Mouse (Mus musculus) forebrain, embryonic 10.5 days (tissue): ENCODE results near the gene Sumo1. TPM values are rescaled to one million over a fixed set of nuclear protein-coding genes. Genes with fewer than 3 reads are reported as not detected.

Experiments used
- DNase-seq: peaks from one replicate; pipeline ENCODE4 v3.0.0-alpha.2; 2017; ENCODE audit warnings: low spot score; ENCODE audit errors: extremely low spot score
- H3K27ac ChIP-seq: fragments of 300-500 bp; sonication (generic); 2 replicates; pipeline ENCODE4 v1.5.1; 2016; ENCODE audit warnings: mild to moderate bottlenecking
- H3K27me3 ChIP-seq: fragments of 300-500 bp; sonication (generic); 2 replicates; pipeline ENCODE4 v1.6.1; 2016; ENCODE audit warnings: mild to moderate bottlenecking; ENCODE audit not compliant: poor library complexity, severe bottlenecking
- H3K36me3 ChIP-seq: fragments of 300-500 bp; sonication (generic); replicated peaks from 2 replicates; pipeline ENCODE4 v1.6.1; 2016; ENCODE audit warnings: mild to moderate bottlenecking, moderate library complexity
- H3K4me1 ChIP-seq: fragments of 300-500 bp; sonication (generic); 2 replicates; pipeline ENCODE4 v1.6.1; 2016
- H3K4me3 ChIP-seq: fragments of 300-500 bp; sonication (generic); 2 replicates; pipeline ENCODE4 v1.5.1; 2016; ENCODE audit warnings: mild to moderate bottlenecking, moderate library complexity
- H3K9me3 ChIP-seq: fragments of 300-500 bp; sonication (generic); 2 replicates; pipeline ENCODE4 v1.6.1; 2016; ENCODE audit warnings: mild to moderate bottlenecking, moderate library complexity
- WGBS: fragments of 180-500 bp; shearing (Covaris S2); methylation state at CpG from one replicate; pipeline ENCODE4 v1.1.7; 2016; 5-methylcytosine and 5-hydroxymethylcytosine counted together
- polyA plus RNA-seq: library from polyadenylated mRNA; unstranded; fragments of >200 nt; fragmentation: Nextera tagmentation; extraction: Ambion mirVana; gene quantifications from 2 replicates; pipeline ENCODE4 v1.2.1, GENCODE M21; 2016

Sumo1 gene
- polyA plus RNA-seq, 1 experiment from 2014 or later = 560 TPM

- Histone ChIP-seq H3K27ac (no peak overlapping the region), H3K36me3 (no peaks in the 10 kb centered on the region), H3K9me3 (no peaks in the 10 kb centered on the region), H3K27me3 (peaks cover 54% of the 10 kb centered on the region), H3K4me1 (peaks cover 24% of the 10 kb centered on the region), H3K4me3 (no peak overlapping the region)
- 91% methylated on average over 4 of the region's 4 CpGs for WGBS
- no peak for DNase-seq
These were observed 91.9 kb downstream of the Sumo1 start for GRCm38 (mm10) chr1:59578770-59579169.

GRCm38 (mm10) chr1:59574262-59575187 lies 96.1 kb downstream of the Sumo1 start:
- Histone ChIP-seq H3K4me3 (peak overlapping the region; percentile 32), H3K27ac (peak overlapping the region; percentile 79)
- DNase-seq = no peak

GRCm38 (mm10) chr1:59573843-59574242 lies 96.8 kb downstream of the Sumo1 start:
- no peak for DNase-seq
- whole genome bisulfite sequencing = 73% methylated on average over 3 of the region's 3 CpGs
- Histone ChIP-seq H3K9me3 (no peaks in the 10 kb centered on the region), H3K4me3 (no peak overlapping the region), H3K27ac (peak overlapping the region; percentile 79), H3K4me1 (peaks cover 19% of the 10 kb centered on the region), H3K36me3 (no peaks in the 10 kb centered on the region), H3K27me3 (peaks cover 33% of the 10 kb centered on the region)

More at GRCm38 (mm10) chr1:59574262-59575187, 96.1 kb downstream of the Sumo1 start:
- peaks cover 33% of the 10 kb centered on the region for H3K27me3 ChIP-seq
- no peaks in the 10 kb centered on the region for H3K36me3 ChIP-seq
- WGBS = 48% methylated on average over 21 of the region's 21 CpGs
- no peaks in the 10 kb centered on the region for H3K9me3 ChIP-seq
- H3K4me1 ChIP-seq = peaks cover 19% of the 10 kb centered on the region

GRCm38 (mm10) chr1:59571502-59571901 lies 99.1 kb downstream of the Sumo1 start:
- DNase-seq = no peak
- Histone ChIP-seq H3K4me3 (no peak overlapping the region), H3K4me1 (peaks cover 20% of the 10 kb centered on the region), H3K27me3 (peaks cover 20% of the 10 kb centered on the region), H3K27ac (no peak overlapping the region), H3K36me3 (no peaks in the 10 kb centered on the region), H3K9me3 (no peaks in the 10 kb centered on the region)
- WGBS = 92% methylated on average over 3 of the region's 3 CpGs

GRCm38 (mm10) chr1:59570767-59571166 lies 99.9 kb downstream of the Sumo1 start:
- DNase-seq = no peak
- peaks cover 12% of the 10 kb centered on the region; the same call in 1 of the 2 replicates for H3K27me3 ChIP-seq
- WGBS = 81% methylated on average over 4 of the region's 4 CpGs
- H3K27ac ChIP-seq = no peak overlapping the region
- peaks cover 23% of the 10 kb centered on the region for H3K4me1 ChIP-seq
- H3K9me3 ChIP-seq = no peaks in the 10 kb centered on the region
- H3K4me3 ChIP-seq = no peak overlapping the region
- H3K36me3 ChIP-seq = no peaks in the 10 kb centered on the region

- Histone ChIP-seq H3K27me3 (0 out of 2 replicates have a peak, but pooled peaks cover 7% of the 10 kb centered on the region), H3K27ac (no peak overlapping the region), H3K9me3 (no peaks in the 10 kb centered on the region), H3K4me1 (peaks cover 11% of the 10 kb centered on the region), H3K36me3 (no peaks in the 10 kb centered on the region), H3K4me3 (no peak overlapping the region)
- 93% methylated on average over 5 of the region's 5 CpGs for WGBS
- DNase-seq = no peak
These were observed 101.3 kb downstream of the Sumo1 start for GRCm38 (mm10) chr1:59569301-59569700.

- H3K27me3 ChIP-seq = no peaks in the 10 kb centered on the region
- H3K9me3 ChIP-seq = peaks cover 1% of the 10 kb centered on the region; the same call in 1 of the 2 replicates
- H3K27ac ChIP-seq = no peak overlapping the region
- DNase-seq = no peak
- H3K36me3 ChIP-seq = no peaks in the 10 kb centered on the region
- H3K4me1 ChIP-seq = peaks cover 4% of the 10 kb centered on the region
- no peak overlapping the region for H3K4me3 ChIP-seq
- WGBS = 84% methylated on average over 1 of the region's 1 CpGs
These were observed 102.4 kb downstream of the Sumo1 start for GRCm38 (mm10) chr1:59568283-59568682.

- peaks cover 6% of the 10 kb centered on the region; the same call in 1 of the 2 replicates for H3K9me3 ChIP-seq
- no peak for DNase-seq
- no peaks in the 10 kb centered on the region for H3K36me3 ChIP-seq
- WGBS = 91% methylated on average over 4 of the region's 4 CpGs
- peaks cover 4% of the 10 kb centered on the region for H3K4me1 ChIP-seq
- no peaks in the 10 kb centered on the region for H3K27me3 ChIP-seq
- H3K27ac ChIP-seq = no peak overlapping the region
- no peak overlapping the region for H3K4me3 ChIP-seq
These were observed 103.1 kb downstream of the Sumo1 start for GRCm38 (mm10) chr1:59567521-59567920.

GRCm38 (mm10) chr1:59566926-59567325 lies 103.7 kb downstream of the Sumo1 start:
- H3K4me3 ChIP-seq = no peak overlapping the region
- no peak for DNase-seq
- H3K27ac ChIP-seq = no peak overlapping the region
- peaks cover 4% of the 10 kb centered on the region for H3K4me1 ChIP-seq
- 91% methylated on average over 6 of the region's 6 CpGs for WGBS
- H3K27me3 ChIP-seq = no peaks in the 10 kb centered on the region
- H3K36me3 ChIP-seq = no peaks in the 10 kb centered on the region
- peaks cover 6% of the 10 kb centered on the region; the same call in 1 of the 2 replicates for H3K9me3 ChIP-seq

GRCm38 (mm10) chr1:59566281-59566680 lies 104.4 kb downstream of the Sumo1 start:
- WGBS = 82% methylated on average over 7 of the region's 7 CpGs

GRCm38 (mm10) chr1:59565804-59566203 lies 104.8 kb downstream of the Sumo1 start:
- Histone ChIP-seq H3K4me3 (no peak overlapping the region), H3K9me3 (peaks cover 6% of the 10 kb centered on the region; the same call in 1 of the 2 replicates), H3K36me3 (no peaks in the 10 kb centered on the region), H3K27ac (no peak overlapping the region), H3K27me3 (no peaks in the 10 kb centered on the region), H3K4me1 (peaks cover 4% of the 10 kb centered on the region)
- DNase-seq = no peak
- 85% methylated on average over 5 of the region's 5 CpGs for WGBS

More at GRCm38 (mm10) chr1:59566281-59566680, 104.4 kb downstream of the Sumo1 start:
- peaks cover 4% of the 10 kb centered on the region for H3K4me1 ChIP-seq
- H3K27ac ChIP-seq = no peak overlapping the region
- H3K36me3 ChIP-seq = no peaks in the 10 kb centered on the region
- H3K9me3 ChIP-seq = peaks cover 6% of the 10 kb centered on the region; the same call in 1 of the 2 replicates
- DNase-seq = no peak
- H3K4me3 ChIP-seq = no peak overlapping the region
- H3K27me3 ChIP-seq = no peaks in the 10 kb centered on the region

GRCm38 (mm10) chr1:59563581-59563980 lies 107.1 kb downstream of the Sumo1 start:
- Histone ChIP-seq H3K4me1 (peaks cover 4% of the 10 kb centered on the region), H3K27ac (no peak overlapping the region), H3K9me3 (peaks cover 6% of the 10 kb centered on the region; the same call in 1 of the 2 replicates), H3K27me3 (no peaks in the 10 kb centered on the region), H3K36me3 (no peaks in the 10 kb centered on the region), H3K4me3 (no peak overlapping the region)
- 88% methylated on average over 2 of the region's 2 CpGs for WGBS
- DNase-seq = no peak

- Histone ChIP-seq H3K9me3 (no peaks in the 10 kb centered on the region), H3K27ac (peak overlapping the region; percentile 22; the same call in 1 of the 2 replicates), H3K4me1 (peaks cover 23% of the 10 kb centered on the region), H3K27me3 (peaks cover 24% of the 10 kb centered on the region), H3K4me3 (no peak overlapping the region), H3K36me3 (no peaks in the 10 kb centered on the region)
- WGBS = 61% methylated on average over 5 of the region's 5 CpGs
- no peak for DNase-seq
These were observed 116.9 kb downstream of the Sumo1 start for GRCm38 (mm10) chr1:59553708-59554107.
